Comparison of ENCODE assay signal across 13 mouse cellular contexts in genomic region chr11:16976937-16977336, GRCm38 (mm10). TPM values are rescaled to one million over a fixed set of nuclear protein-coding genes. Genes with fewer than 3 reads are reported as not detected.
DNase-seq lines count a peak whose midpoint lies in the region; ATAC-seq and TF ChIP-seq lines count a peak whose summit lies in the region.
"Had no signal": no experiment of that assay in that cellular context is flagged by ENCODE, and none has a peak within 500 bp of the region (broad histone marks: within the 10 kb centered on the region; RNA-seq: fewer than 3 reads in every experiment).

No protein-coding gene starts in this region.

- H3K4me3 ChIP-seq in G1E (ENCODE audit: low read depth, low read length) = no peak overlapping the region
- no peak overlapping the region for H3K4me3 ChIP-seq in liver, embryonic 16.5 days (ENCODE audit: low read depth, low read length)
- no peak overlapping the region for H3K4me3 ChIP-seq in forebrain, embryonic 14.5 days (ENCODE audit: low read depth, low read length)
- no peak overlapping the region for H3K4me3 ChIP-seq in forebrain, embryonic 12.5 days (replicated peaks)
- H3K4me3 ChIP-seq: embryonic facial prominence, embryonic 15.5 days; hindbrain, embryonic 12.5 days; layer of hippocampus, adult 2 months; limb, embryonic 13.5 days had no signal

- no peak overlapping the region for H3K9ac ChIP-seq in liver, embryonic 16.5 days (ENCODE audit: low read depth, low read length)
- H3K9ac ChIP-seq in forebrain, embryonic 14.5 days (ENCODE audit: low read length) = no peak overlapping the region
- no peak overlapping the region for H3K9ac ChIP-seq in forebrain, embryonic 12.5 days
- H3K9ac ChIP-seq: embryonic facial prominence, embryonic 15.5 days; hindbrain, embryonic 12.5 days; limb, embryonic 13.5 days had no signal

- DNase-seq in 416B (ENCODE audit: low read depth) = peak; percentile 99
- no peak for DNase-seq in G1E (ENCODE audit: low spot score)
- peak; percentile 16 to 25 for DNase-seq in heart, postnatal 10 days
- DNase-seq in forebrain, embryonic 14.5 days (ENCODE audit: low spot score) = no peak
- DNase-seq in urinary bladder, postnatal 25 days (ENCODE audit: low spot score) = no peak
- no peak for DNase-seq in gastrocnemius, adult 18-20 months (ENCODE audit: low spot score)
- DNase-seq: cerebellum, adult 11-12 months had no signal

- no peak for TF ChIP-seq CTCF in G1E (IDR thresholded peaks at IDR 0.05; ENCODE audit: low read depth, low read length)

- H3K4me1 ChIP-seq in G1E (ENCODE audit: insufficient read depth, low read depth, low read length) = peaks cover 3% of the 10 kb centered on the region; the same call in 1 of the 2 replicates
- peaks cover 3% of the 10 kb centered on the region for H3K4me1 ChIP-seq in liver, embryonic 16.5 days (ENCODE audit: control insufficient read depth, low read depth, low read length)
- H3K4me1 ChIP-seq in forebrain, embryonic 14.5 days (ENCODE audit: control insufficient read depth, insufficient read depth, low read length) = no peaks in the 10 kb centered on the region
- no peaks in the 10 kb centered on the region for H3K4me1 ChIP-seq in forebrain, embryonic 12.5 days
- H3K4me1 ChIP-seq: embryonic facial prominence, embryonic 15.5 days; hindbrain, embryonic 12.5 days; limb, embryonic 13.5 days had no signal

- peak; percentile 87 for ATAC-seq in G1E (ENCODE audit: extremely low read depth, insufficient number of reproducible peaks, low FRiP score, poor library complexity, severe bottlenecking)
- ATAC-seq in liver, embryonic 16.5 days (ENCODE audit: low read depth) = peak; percentile 71
- no peak for ATAC-seq in forebrain, embryonic 14.5 days
- ATAC-seq in forebrain, embryonic 12.5 days (ENCODE audit: low FRiP score) = no peak

- 9% methylated on average over 4 of the region's 4 CpGs for WGBS in liver, embryonic 16.5 days (ENCODE audit: insufficient replicate concordance)
- WGBS in forebrain, embryonic 14.5 days = 89% methylated on average over 4 of the region's 4 CpGs
- WGBS in forebrain, embryonic 12.5 days = 88% methylated on average over 4 of the region's 4 CpGs

- H3K27me3 ChIP-seq in G1E (ENCODE audit: insufficient read depth, low read length) = no peaks in the 10 kb centered on the region
- no peaks in the 10 kb centered on the region for H3K27me3 ChIP-seq in liver, embryonic 16.5 days (ENCODE audit: control insufficient read depth, insufficient read depth, low read depth, low read length)
- H3K27me3 ChIP-seq in forebrain, embryonic 14.5 days (replicated peaks; ENCODE audit: control insufficient read depth, insufficient read depth, low read length) = no peaks in the 10 kb centered on the region
- no peaks in the 10 kb centered on the region for H3K27me3 ChIP-seq in forebrain, embryonic 12.5 days
- H3K27me3 ChIP-seq: embryonic facial prominence, embryonic 15.5 days; hindbrain, embryonic 12.5 days; limb, embryonic 13.5 days had no signal

- intact Hi-C loops in heart, postnatal 10 days (cut with DNase I) = loop anchor here (10.0 kb wide), 1 partner anchor 178 kb away; the partner anchor contains the start of gene Ppp3r1

- H3K36me3 ChIP-seq in G1E (replicated peaks) = peaks cover 77% of the 10 kb centered on the region
- H3K36me3 ChIP-seq in liver, embryonic 16.5 days (ENCODE audit: control insufficient read depth, insufficient read depth) = no peaks in the 10 kb centered on the region
- no peaks in the 10 kb centered on the region for H3K36me3 ChIP-seq in forebrain, embryonic 14.5 days (ENCODE audit: control insufficient read depth, insufficient read depth, low read length)
- no peaks in the 10 kb centered on the region for H3K36me3 ChIP-seq in forebrain, embryonic 12.5 days (replicated peaks)
- H3K36me3 ChIP-seq: embryonic facial prominence, embryonic 15.5 days; hindbrain, embryonic 12.5 days; limb, embryonic 13.5 days had no signal

- no peak overlapping the region for H3K4me2 ChIP-seq in liver, embryonic 16.5 days (ENCODE audit: low read depth, low read length)
- H3K4me2 ChIP-seq in forebrain, embryonic 14.5 days (ENCODE audit: low read length) = no peak overlapping the region
- no peak overlapping the region for H3K4me2 ChIP-seq in forebrain, embryonic 12.5 days
- H3K4me2 ChIP-seq: embryonic facial prominence, embryonic 15.5 days; hindbrain, embryonic 12.5 days; limb, embryonic 13.5 days had no signal

- H3K9me3 ChIP-seq in G1E (replicated peaks) = no peaks in the 10 kb centered on the region
- H3K9me3 ChIP-seq in liver, embryonic 16.5 days (replicated peaks; ENCODE audit: control insufficient read depth, low read length) = no peaks in the 10 kb centered on the region
- no peaks in the 10 kb centered on the region for H3K9me3 ChIP-seq in forebrain, embryonic 14.5 days (replicated peaks; ENCODE audit: control insufficient read depth, low read length)
- no peaks in the 10 kb centered on the region for H3K9me3 ChIP-seq in forebrain, embryonic 12.5 days
- H3K9me3 ChIP-seq: embryonic facial prominence, embryonic 15.5 days; hindbrain, embryonic 12.5 days; limb, embryonic 13.5 days had no signal

- H3K27ac ChIP-seq in liver, embryonic 16.5 days (ENCODE audit: low read length) = no peak overlapping the region
- no peak overlapping the region for H3K27ac ChIP-seq in forebrain, embryonic 14.5 days (ENCODE audit: low read depth, low read length)
- H3K27ac ChIP-seq in forebrain, embryonic 12.5 days = no peak overlapping the region
- H3K27ac ChIP-seq: embryonic facial prominence, embryonic 15.5 days; hindbrain, embryonic 12.5 days; layer of hippocampus, adult 2 months; limb, embryonic 13.5 days had no signal

RNA-seq across cellular contexts. Expression of gene Fbxo48, which starts 25.8 kb away (rescaled TPM):
- total RNA-seq in G1E (2014; fragmentation: Nextera tagmentation) (34.1 and 48.9 TPM in 2 replicates), G1E (2017) (16.0 and 18.7 TPM in 2 replicates)
- 0.76 and 1.3 TPM in 2 replicates for polyA plus RNA-seq in G1E (2012)
- total RNA-seq in heart, postnatal 10 days (2021) = under 1 TPM; 0.67 to 0.94 TPM
- polyA plus RNA-seq in liver, embryonic 16.5 days (2015; fragmentation: Nextera tagmentation; extraction: Ambion mirVana) = 1.5 and 1.9 TPM in 2 replicates
- polyA plus RNA-seq in forebrain, embryonic 14.5 days (2014; fragmentation: Nextera tagmentation; extraction: Ambion mirVana) = 0.77 and 1.6 TPM in 2 replicates
- polyA plus RNA-seq in forebrain, embryonic 12.5 days (2016; fragmentation: Nextera tagmentation; extraction: Ambion mirVana) = 1.5 and 1.9 TPM in 2 replicates
- total RNA-seq in gastrocnemius, adult 18-20 months (2021) = under 1 TPM; 0.09 to 0.39 TPM

Comparison
In these comparisons a context has a peak if more than half of its experiments do, and no peak if none do; other contexts are left out.
1. DNase-seq: peak in 416B (single experiment) and heart, postnatal 10 days (2 of 2); none in G1E (single experiment), forebrain, embryonic 14.5 days (single experiment), urinary bladder, postnatal 25 days (single experiment) and gastrocnemius, adult 18-20 months (single experiment).
2. ATAC-seq: peak in G1E (single experiment) and liver, embryonic 16.5 days (single experiment); none in forebrain, embryonic 14.5 days (single experiment) and forebrain, embryonic 12.5 days (single experiment).